Mouse (Mus musculus) adrenal gland, postnatal 14 days (tissue): ENCODE results near the gene Wrap73. TPM values are rescaled to one million over a fixed set of nuclear protein-coding genes. Genes with fewer than 3 reads are reported as not detected.

Source experiments
- DNase-seq: peaks from one replicate; pipeline ENCODE4 v3.0.0; 2021; ENCODE audit warnings: mixed read lengths
- long read RNA-seq, 2 experiments: library from polyadenylated mRNA; stranded (forward); transcript quantifications; one replicate each; pipeline ENCODE4 v2.0.0; 2021
- total RNA-seq: library from RNA; stranded (reverse); gene quantifications from 2 replicates; pipeline ENCODE4 v1.2.3, GENCODE M21; 2021

The Wrap73 gene
- 13.7 and 18.9 TPM in 2 replicates for total RNA-seq
- long read RNA-seq, experiment 1, transcript Wrap73-201 (12 exons, 1,598 nt) = major isoform, 26 of 30 reads
- long read RNA-seq, experiment 1, partial matches to known transcripts = 3 of 30 reads
- long read RNA-seq, experiment 1, other reads (novel, unspliced or antisense) = 1 of 30 reads
- long read RNA-seq, experiment 2, transcript Wrap73-201 (12 exons, 1,598 nt) = major isoform, 14 of 15 reads
- long read RNA-seq, experiment 2, partial matches to known transcripts = 1 of 15 reads
- long read RNA-seq, experiment 2, other reads (novel, unspliced or antisense) = 0 of 15 reads

- peak; percentile 95 for DNase-seq
Measured at GRCm38 (mm10) chr4:154142211-154143040, at the start of gene Wrap73. Gene Wrap73 (plus strand): TSS chr4:154142372.

- DNase-seq = peak; percentile 46
Measured at GRCm38 (mm10) chr4:154093210-154093609, 49.0 kb upstream of the Wrap73 start.

GRCm38 (mm10) chr4:154096111-154096510 lies 46.1 kb upstream of the Wrap73 start:
- no peak for DNase-seq

- DNase-seq = no peak
Measured at GRCm38 (mm10) chr4:154099361-154099760, 42.8 kb upstream of the Wrap73 start.

GRCm38 (mm10) chr4:154103386-154103785 lies 38.8 kb upstream of the Wrap73 start:
- no peak for DNase-seq

GRCm38 (mm10) chr4:154103912-154104311 lies 38.3 kb upstream of the Wrap73 start:
- no peak for DNase-seq

- peak; percentile 68 for DNase-seq
Measured at GRCm38 (mm10) chr4:154105381-154106001, 36.7 kb upstream of the Wrap73 start.

GRCm38 (mm10) chr4:154106497-154107061 lies 35.6 kb upstream of the Wrap73 start:
- no peak for DNase-seq

- no peak for DNase-seq
Measured at GRCm38 (mm10) chr4:154109216-154109849, 32.8 kb upstream of the Wrap73 start.

- DNase-seq = no peak
Measured at GRCm38 (mm10) chr4:154109850-154110243, 32.3 kb upstream of the Wrap73 start.

- peak; percentile 49 for DNase-seq
Measured at GRCm38 (mm10) chr4:154116421-154116820, 25.8 kb upstream of the Wrap73 start.

GRCm38 (mm10) chr4:154118782-154119181 lies 23.4 kb upstream of the Wrap73 start:
- no peak for DNase-seq

GRCm38 (mm10) chr4:154119208-154119607 lies 23.0 kb upstream of the Wrap73 start:
- no peak for DNase-seq

- no peak for DNase-seq
Measured at GRCm38 (mm10) chr4:154121800-154122199, 20.4 kb upstream of the Wrap73 start.

GRCm38 (mm10) chr4:154122374-154122773 lies 19.8 kb upstream of the Wrap73 start:
- no peak for DNase-seq

GRCm38 (mm10) chr4:154123553-154123952 lies 18.6 kb upstream of the Wrap73 start:
- no peak for DNase-seq

GRCm38 (mm10) chr4:154125202-154125601 lies 17.0 kb upstream of the Wrap73 start:
- no peak for DNase-seq

- no peak for DNase-seq
Measured at GRCm38 (mm10) chr4:154127273-154127672, 14.9 kb upstream of the Wrap73 start.

GRCm38 (mm10) chr4:154129950-154130349 lies 12.2 kb upstream of the Wrap73 start:
- DNase-seq = no peak

GRCm38 (mm10) chr4:154131894-154132293 lies 10.3 kb upstream of the Wrap73 start:
- DNase-seq = no peak

GRCm38 (mm10) chr4:154134803-154135202 lies 7.4 kb upstream of the Wrap73 start:
- no peak for DNase-seq

GRCm38 (mm10) chr4:154137139-154137538 lies 5.0 kb upstream of the Wrap73 start:
- DNase-seq = no peak
